Mouse (Mus musculus) lung, adult 2 months (tissue): ENCODE results near the gene H2-DMa.

Source experiments
- CTCF ChIP-seq: fragments of 200-500 bp; IDR thresholded peaks from 2 replicates; pipeline ENCODE4 v1.5.1; 2011; ENCODE audit warnings: mild to moderate bottlenecking, low read length, control low read depth; ENCODE audit not compliant: insufficient read depth
- POLR2A ChIP-seq: fragments of 200-500 bp; IDR thresholded peaks from 2 replicates; pipeline ENCODE4 v1.6.1; 2011; ENCODE audit warnings: low read depth, mild to moderate bottlenecking, control low read depth, low read length, borderline replicate concordance; ENCODE audit errors: extremely low read depth

DNA sequence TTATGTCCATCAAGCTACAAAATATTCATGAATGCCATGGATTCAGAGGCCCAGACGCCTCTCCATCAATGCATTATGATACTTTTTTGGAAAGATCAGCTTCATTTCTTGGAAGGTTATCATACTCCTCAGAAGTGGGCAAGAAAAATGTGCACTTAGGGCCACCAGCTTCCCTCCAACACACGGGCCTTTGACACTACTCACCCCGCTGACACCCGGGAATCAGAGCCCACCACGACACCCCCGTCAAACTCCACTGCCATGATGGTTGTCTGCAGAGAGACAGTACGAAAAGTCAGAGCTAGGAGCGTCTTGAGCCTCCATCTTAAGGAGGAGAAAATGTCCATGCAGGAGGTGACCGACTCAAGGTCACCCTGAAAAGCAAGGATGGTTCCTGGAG is 66.2 kb downstream of the H2-DMa start:
- no peak for TF ChIP-seq CTCF
- no peak for TF ChIP-seq POLR2A
